Mouse (Mus musculus): ENCODE measurements around the gene Zc3h7b.

- TF ChIP-seq ZC3H11A (IDR thresholded peaks at IDR 0.05; ENCODE audit: low read depth, low read length): no peak
- TF ChIP-seq CTCF (IDR thresholded peaks at IDR 0.05 in 2 of 3, conservative IDR thresholded peaks at IDR 0.05 in 1 of 3; ENCODE audit: control insufficient read depth in 1 of 3, insufficient read depth in 1 of 3, low read depth in 2 of 3, low read length in 3 of 3, poor library complexity in 1 of 3, severe bottlenecking in 1 of 3): no peak
- TF ChIP-seq KAT2A (conservative IDR thresholded peaks at IDR 0.05; ENCODE audit: low read depth, low read length): no peak
- no peak for TF ChIP-seq EP300 (IDR thresholded peaks at IDR 0.05; ENCODE audit: low read depth in 1 of 2, low read length in 2 of 2)
- TF ChIP-seq SMC3 (IDR thresholded peaks at IDR 0.05; ENCODE audit: low read depth, low read length): no peak
- TF ChIP-seq MEF2A (IDR thresholded peaks at IDR 0.05; ENCODE audit: extremely low read depth, insufficient replicate concordance, low read depth, low read length, poor library complexity, severe bottlenecking): no peak
- TF ChIP-seq HCFC1 (IDR thresholded peaks at IDR 0.05; ENCODE audit: low read depth, low read length): no peak
- no peak for TF ChIP-seq SIN3A (IDR thresholded peaks at IDR 0.05; ENCODE audit: low read length)
Observed at GRCm38 (mm10) chr15:81735075-81735474, 9.8 kb upstream of the Zc3h7b start.
